Mouse (Mus musculus) heart, adult 2 months (tissue): ENCODE results near the gene Rtraf.

Source experiments
- CTCF ChIP-seq: fragments of 200-600 bp; IDR thresholded peaks from 2 replicates; pipeline ENCODE4 v1.8.1; 2022; ENCODE audit warnings: antibody characterized with exemption, mild to moderate bottlenecking, moderate library complexity
- POLR2A ChIP-seq: fragments of 200-500 bp; IDR thresholded peaks from 2 replicates; pipeline ENCODE4 v1.6.1; 2011; ENCODE audit warnings: mild to moderate bottlenecking, low read depth, low read length, control low read depth; ENCODE audit not compliant: insufficient read depth

- TF ChIP-seq CTCF (no peak), POLR2A (no peak)
Measured at GRCm38 (mm10) chr14:19860281-19860680, 36.7 kb upstream of the Rtraf start.
